Mouse (Mus musculus) cerebellum, adult 2 months (tissue): ENCODE data around the gene Mapre1. TPM values are rescaled to one million over a fixed set of nuclear protein-coding genes. Genes with fewer than 3 reads are reported as not detected.
"Not testable (repeated sequence)": the region's sequence is repeated elsewhere in the genome, so short reads cannot be mapped to it uniquely, and the experiment has no call there.

Experiments used
- DNase-seq, 2 experiments: peaks; one replicate each; pipeline ENCODE4 v3.0.0; 2021
- H3K27ac ChIP-seq: fragments of 200-500 bp; 2 replicates; pipeline ENCODE4 v1.5.1; 2012; ENCODE audit warnings: low read length, control low read depth, inconsistent platforms; ENCODE audit not compliant: insufficient read depth
- H3K27me3 ChIP-seq: fragments of 200-500 bp; 2 replicates; pipeline ENCODE4 v1.6.1; 2012; ENCODE audit warnings: inconsistent platforms, mild to moderate bottlenecking, low read length, moderate library complexity; ENCODE audit not compliant: control insufficient read depth, insufficient read depth
- H3K4me1 ChIP-seq: fragments of 200-500 bp; 2 replicates; pipeline ENCODE4 v1.6.1; 2011; ENCODE audit warnings: low read length; ENCODE audit not compliant: control insufficient read depth, insufficient read depth
- H3K4me3 ChIP-seq: fragments of 200-500 bp; replicated peaks from 2 replicates; pipeline ENCODE3; 2011; ENCODE audit warnings: mild to moderate bottlenecking, low read depth, low read length, control low read depth; ENCODE audit not compliant: insufficient read depth
- CTCF ChIP-seq: fragments of 200-500 bp; IDR thresholded peaks from 2 replicates; pipeline ENCODE4 v1.5.1; 2011; ENCODE audit warnings: low read depth, mild to moderate bottlenecking, control low read depth, low read length, moderate library complexity, borderline replicate concordance; ENCODE audit not compliant: insufficient read depth
- POLR2A ChIP-seq: fragments of 200-500 bp; IDR thresholded peaks from 2 replicates; pipeline ENCODE4 v1.6.1; 2011; ENCODE audit warnings: low read length, control low read depth, borderline replicate concordance; ENCODE audit not compliant: insufficient read depth
- WGBS: fragments of 180-500 bp; shearing (Covaris S2); methylation state at CpG from one replicate; pipeline ENCODE4 v1.1.7; 2018; 5-methylcytosine and 5-hydroxymethylcytosine counted together
- polyA plus RNA-seq: library from polyadenylated mRNA; depleted of rRNA; stranded (reverse); fragments of >200 nt; gene quantifications from 2 replicates; pipeline ENCODE4 v1.2.3, GENCODE M21; 2012

Mapre1 gene
- polyA plus RNA-seq, 1 experiment, result 22.8 TPM

DNA sequence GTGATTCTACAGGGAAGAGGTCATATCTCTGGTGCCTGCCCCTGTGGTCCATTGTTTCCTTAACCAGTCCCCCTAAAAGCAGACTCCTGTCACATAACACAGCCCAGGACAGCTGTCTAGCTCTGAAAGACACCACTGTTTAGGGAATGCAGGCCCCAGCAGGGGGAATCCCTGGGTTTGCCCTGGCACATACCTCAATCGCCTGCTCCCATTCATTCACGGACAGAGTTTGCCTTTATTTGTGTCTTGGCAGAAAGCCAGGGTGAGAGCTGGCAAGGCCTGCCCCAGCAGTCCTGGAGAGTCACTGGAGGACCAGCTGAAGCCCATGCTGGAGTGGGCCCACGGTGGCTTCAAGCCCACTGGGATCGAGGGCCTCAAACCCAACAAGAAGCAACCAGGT is 27.8 kb upstream of the Mapre1 start:
- peak; percentile 34 to 61 for DNase-seq
- TF ChIP-seq POLR2A (no peak), CTCF (no peak)
- H3K4me3 ChIP-seq, result no peak overlapping the region
- H3K27me3 ChIP-seq, result no peaks in the 10 kb centered on the region
- H3K27ac ChIP-seq, result no peak overlapping the region
- 5% methylated on average over 4 of the region's 4 CpGs for WGBS
- peaks cover 2% of the 10 kb centered on the region; the same call in 1 of the 2 replicates for H3K4me1 ChIP-seq

DNA sequence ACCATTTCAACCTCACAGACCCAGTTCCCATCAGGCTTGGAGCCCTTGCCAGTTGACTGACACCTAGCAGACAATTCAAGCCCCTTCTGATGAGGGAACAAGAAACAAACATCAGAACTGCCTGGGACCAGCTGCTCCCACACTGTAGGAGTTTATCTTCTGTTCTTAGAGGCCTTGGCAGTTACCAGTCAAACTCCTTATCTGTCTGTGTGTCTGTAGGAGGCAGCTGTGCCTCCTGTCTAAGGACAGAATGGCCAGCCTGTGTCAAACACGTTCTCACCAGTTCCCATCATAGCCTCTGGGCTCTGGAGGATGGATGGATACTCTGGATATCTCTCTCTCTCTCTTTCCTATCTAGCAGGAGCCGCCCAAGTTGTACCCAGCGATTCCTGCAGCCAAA is 23.2 kb upstream of the Mapre1 start:
- not testable (repeated sequence) for H3K27ac ChIP-seq, H3K4me1 ChIP-seq, H3K4me3 ChIP-seq, DNase-seq, H3K27me3 ChIP-seq
- WGBS, result 76% methylated on average over 3 of the region's 3 CpGs

DNA sequence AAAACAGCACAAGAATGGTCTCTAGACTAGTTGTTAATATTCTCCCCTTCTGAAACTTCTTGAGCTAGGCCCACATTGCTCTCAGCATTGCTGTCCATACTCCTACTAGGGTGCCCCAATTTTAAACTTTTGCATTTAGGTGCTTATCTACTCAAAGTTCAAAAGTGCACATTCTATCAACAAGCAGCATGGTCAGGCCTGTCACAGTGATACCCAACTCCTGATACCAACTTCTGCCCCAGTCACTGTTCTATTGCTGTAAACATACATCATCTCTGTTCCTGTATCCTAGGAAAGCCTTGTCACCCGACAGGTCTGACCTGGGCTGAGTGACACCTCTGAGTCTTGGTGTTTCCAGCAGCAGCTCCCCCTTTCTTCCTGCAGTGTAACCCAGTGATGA is 18.0 kb upstream of the Mapre1 start:
- Histone ChIP-seq H3K27me3 (no peaks in the 10 kb centered on the region), H3K4me3 (no peak overlapping the region), H3K27ac (no peak overlapping the region), H3K4me1 (no peaks in the 10 kb centered on the region)
- WGBS, result 78% methylated on average over 1 of the region's 1 CpGs
- TF ChIP-seq POLR2A (no peak), CTCF (no peak)
- DNase-seq, result no peak

DNA sequence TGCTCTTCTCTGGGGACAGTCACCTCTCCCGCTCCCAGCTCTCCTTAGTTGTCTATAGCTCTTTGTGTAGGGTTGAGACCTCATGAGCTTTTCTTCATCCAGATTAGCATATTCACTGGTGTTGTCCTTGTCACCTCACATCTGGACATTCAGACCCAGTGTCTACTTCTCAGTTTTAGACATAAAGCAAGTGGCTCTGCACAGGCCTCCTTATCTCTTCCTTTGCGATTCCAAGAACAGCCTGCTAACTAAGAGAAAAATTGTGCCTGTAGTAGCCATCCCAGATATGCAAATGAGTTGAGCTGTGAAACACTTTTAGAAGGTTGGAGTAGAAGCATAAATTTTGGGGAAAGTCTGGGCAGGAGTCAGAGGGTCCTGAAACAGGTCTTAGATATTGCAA is 16.6 kb upstream of the Mapre1 start:
- TF ChIP-seq POLR2A, result no peak
- TF ChIP-seq CTCF, result no peak
- H3K27ac ChIP-seq, result no peak overlapping the region

DNA sequence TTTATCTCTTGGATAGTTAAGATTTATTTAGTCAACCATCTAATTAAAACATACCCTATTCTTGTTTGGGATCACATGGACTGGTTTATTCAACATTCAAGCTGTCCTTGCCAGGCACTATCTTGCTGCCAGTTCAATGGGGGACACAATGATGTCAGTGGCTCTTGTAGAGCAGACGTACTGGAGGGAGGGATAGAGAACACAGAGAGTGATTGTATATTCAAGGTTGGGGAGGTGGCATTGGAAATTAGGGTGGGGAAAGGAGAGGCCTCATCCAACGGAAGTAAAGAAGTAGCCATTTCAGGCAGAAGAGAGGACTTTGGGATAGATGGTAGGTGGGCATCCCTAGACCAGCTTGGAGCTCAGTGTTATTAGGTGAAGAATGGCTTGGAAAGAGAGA is 16.2 kb upstream of the Mapre1 start:
- WGBS, result 75% methylated on average over 2 of the region's 2 CpGs
- no peak for TF ChIP-seq CTCF
- no peak for TF ChIP-seq POLR2A
- Histone ChIP-seq H3K27ac (no peak overlapping the region), H3K4me3 (no peak overlapping the region), H3K27me3 (no peaks in the 10 kb centered on the region), H3K4me1 (no peaks in the 10 kb centered on the region)
- no peak for DNase-seq

More for the DNA sequence above, 16.6 kb upstream of the Mapre1 start:
- 89% methylated on average over 2 of the region's 2 CpGs for WGBS
- DNase-seq, result no peak
- H3K27me3 ChIP-seq, result no peaks in the 10 kb centered on the region
- H3K4me3 ChIP-seq, result no peak overlapping the region
- H3K4me1 ChIP-seq, result no peaks in the 10 kb centered on the region

DNA sequence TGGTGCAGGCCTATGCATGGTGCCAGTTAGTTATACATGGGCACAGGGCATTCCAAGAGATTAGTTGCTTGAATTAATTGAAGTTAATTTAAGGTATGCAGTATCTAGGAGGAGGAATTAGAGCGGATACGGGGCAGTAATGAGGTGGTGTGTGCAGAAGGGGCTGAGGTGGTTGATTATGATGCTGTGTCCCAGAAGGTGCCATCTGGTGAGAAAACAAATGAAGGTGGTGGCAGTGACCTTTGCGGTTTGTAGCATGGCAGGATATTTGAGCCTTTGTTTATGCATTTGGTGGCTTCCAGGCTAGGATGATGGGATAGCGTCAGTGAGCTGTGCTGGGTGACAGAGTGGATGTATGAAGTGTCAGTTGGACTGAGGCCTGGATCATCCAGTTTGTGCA is 15.8 kb upstream of the Mapre1 start:
- Histone ChIP-seq H3K27ac (no peak overlapping the region), H3K4me1 (no peaks in the 10 kb centered on the region), H3K4me3 (no peak overlapping the region), H3K27me3 (no peaks in the 10 kb centered on the region)
- TF ChIP-seq CTCF (no peak), POLR2A (no peak)
- DNase-seq, result no peak
- WGBS, result 89% methylated on average over 4 of the region's 4 CpGs

DNA sequence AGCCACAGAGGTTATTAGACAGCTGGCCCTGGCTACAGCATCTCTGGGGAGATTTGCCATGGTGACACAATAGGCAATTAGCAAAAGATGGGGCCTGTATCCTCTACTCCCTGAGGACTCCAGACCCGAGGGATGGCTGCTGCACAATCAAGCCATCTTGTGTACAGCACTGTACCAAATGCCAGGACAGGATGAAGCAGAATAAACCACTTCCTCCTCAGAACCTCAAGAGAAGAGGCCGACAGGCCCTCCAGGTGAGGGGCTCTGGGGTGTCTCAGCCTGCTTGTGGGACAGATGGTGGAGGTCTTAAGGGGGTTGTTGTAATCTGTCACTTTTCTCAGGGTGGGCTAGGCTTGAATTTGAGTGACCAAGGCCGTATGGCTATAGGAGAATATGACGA is 7.0 kb upstream of the Mapre1 start:
- TF ChIP-seq POLR2A, result no peak
- TF ChIP-seq CTCF, result no peak
- Histone ChIP-seq H3K4me3 (no peak overlapping the region), H3K4me1 (no peaks in the 10 kb centered on the region), H3K27me3 (no peaks in the 10 kb centered on the region), H3K27ac (no peak overlapping the region)
- WGBS, result 77% methylated on average over 4 of the region's 4 CpGs
- no peak for DNase-seq

DNA sequence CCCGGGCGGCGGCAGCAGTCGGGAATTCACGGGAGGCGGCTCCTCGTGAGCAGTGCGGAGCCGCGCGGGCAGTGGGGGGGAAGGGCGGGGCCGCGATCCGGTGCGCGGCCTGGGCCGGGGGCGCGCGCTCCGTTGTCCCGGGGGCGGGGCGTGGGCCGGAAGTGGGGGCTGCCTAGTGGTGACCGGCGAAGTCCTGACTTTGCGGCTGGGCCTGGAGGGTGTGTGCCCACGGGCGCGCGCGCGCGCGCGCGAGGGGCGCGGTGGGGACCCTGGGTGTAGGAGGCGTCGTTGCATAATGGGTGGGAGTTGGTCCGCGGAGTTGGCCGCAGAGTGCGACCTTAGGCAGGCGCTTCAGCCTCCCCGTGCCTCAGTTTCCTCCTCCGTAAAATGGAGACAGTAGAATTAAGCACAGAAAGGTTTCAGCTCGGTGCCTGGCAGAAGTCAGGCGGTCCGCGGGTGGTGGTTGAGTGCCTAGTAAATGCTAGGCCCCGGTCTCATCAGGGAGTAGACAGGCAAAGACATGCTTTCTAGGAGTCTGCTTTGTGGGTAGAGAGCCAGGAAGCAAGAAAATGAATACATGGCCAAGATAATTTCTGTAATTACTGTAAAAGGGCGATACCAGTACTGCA is 477 bp downstream of the Mapre1 start:
- Histone ChIP-seq H3K4me1 (peaks cover 4% of the 10 kb centered on the region), H3K27me3 (no peaks in the 10 kb centered on the region), H3K4me3 (peak overlapping the region; percentile 83), H3K27ac (peak overlapping the region; percentile 46; the same call in 1 of the 2 replicates)
- TF ChIP-seq CTCF (no peak), POLR2A (no peak)
- 2% methylated on average over 53 of the region's 56 CpGs for WGBS
- no peak for DNase-seq

DNA sequence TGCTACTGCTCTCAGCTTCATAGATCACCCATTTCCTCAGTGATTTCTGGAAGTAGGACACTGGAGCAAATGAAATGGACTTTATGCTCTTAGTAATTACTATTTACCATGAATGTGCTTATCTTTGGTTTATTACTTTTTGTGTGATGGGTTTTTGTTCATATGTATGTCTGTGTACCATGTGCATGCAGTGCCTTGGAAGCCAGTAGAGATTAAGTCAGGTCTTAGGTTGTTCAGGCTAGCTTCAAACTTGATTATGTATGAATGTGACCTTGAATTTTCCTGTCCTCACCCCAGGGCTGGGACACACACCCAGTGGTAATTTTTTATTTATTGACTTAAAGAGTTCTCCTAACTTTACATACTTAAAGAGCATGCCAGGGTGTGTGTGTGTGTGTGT is 6.9 kb downstream of the Mapre1 start:
- DNase-seq, result no peak
- Histone ChIP-seq H3K27ac (no peak overlapping the region), H3K4me3 (no peak overlapping the region), H3K27me3 (no peaks in the 10 kb centered on the region), H3K4me1 (peaks cover 4% of the 10 kb centered on the region)
- TF ChIP-seq POLR2A (no peak), CTCF (no peak)
